Mouse (Mus musculus): ENCODE measurements around the gene Smim26. TPM values are rescaled to one million over a fixed set of nuclear protein-coding genes. Genes with fewer than 3 reads are reported as not detected.

Gene Smim26
- 50.4 and 55.2 TPM in 2 replicates for polyA plus RNA-seq (2015; fragmentation: Nextera tagmentation; extraction: Ambion mirVana)

GRCm38 (mm10) chr2:144593951-144594651 lies at the start of gene Smim26:
Gene Smim26, plus strand, starts transcription at chr2:144594054.
- TF ChIP-seq EP300 (optimal IDR thresholded peaks at IDR 0.05) (no peak), CTCF (IDR thresholded peaks at IDR 0.05; ENCODE audit: low read depth) (no peak)

GRCm38 (mm10) chr2:144544630-144545029 lies 49.2 kb upstream of the Smim26 start:
- H3K4me1 ChIP-seq (replicated peaks; ENCODE audit: control insufficient read depth, insufficient read depth): no peaks in the 10 kb centered on the region
- H3K27me3 ChIP-seq (ENCODE audit: control insufficient read depth, insufficient read depth, low read length): no peaks in the 10 kb centered on the region
- no peaks in the 10 kb centered on the region for H3K9me3 ChIP-seq (ENCODE audit: control insufficient read depth, low read length)
- WGBS: 54% methylated on average over 6 of the region's 6 CpGs
- no peak for DNase-seq (ENCODE audit: low spot score)
- no peaks in the 10 kb centered on the region for H3K36me3 ChIP-seq (ENCODE audit: control insufficient read depth, insufficient read depth, low read length)
- no peak for TF ChIP-seq CTCF (IDR thresholded peaks at IDR 0.05; ENCODE audit: low read depth)
- TF ChIP-seq EP300 (optimal IDR thresholded peaks at IDR 0.05): no peak
- no peak overlapping the region for H3K9ac ChIP-seq (ENCODE audit: low read length)
- no peak overlapping the region for H3K4me2 ChIP-seq (replicated peaks; ENCODE audit: low read depth)
- ATAC-seq (ENCODE audit: low FRiP score, low TSS enrichment): peak; percentile 56; the same call in 1 of the 2 replicates
- no peak overlapping the region for H3K4me3 ChIP-seq (ENCODE audit: low read depth, low read length)
- H3K27ac ChIP-seq (replicated peaks): no peak overlapping the region

More at GRCm38 (mm10) chr2:144593951-144594651, at the start of gene Smim26:
- Histone ChIP-seq H3K9me3 (ENCODE audit: control insufficient read depth, low read length) (no peaks in the 10 kb centered on the region), H3K36me3 (ENCODE audit: control insufficient read depth, insufficient read depth, low read length) (no peaks in the 10 kb centered on the region), H3K27me3 (ENCODE audit: control insufficient read depth, insufficient read depth, low read length) (no peaks in the 10 kb centered on the region), H3K9ac (ENCODE audit: low read length) (peak within 1 kb of the TSS; percentile 68), H3K27ac (replicated peaks) (0 out of 2 replicates have a peak within 1 kb of the TSS, but pooled peaks have one; percentile 53), H3K4me2 (replicated peaks; ENCODE audit: low read depth) (peak within 1 kb of the TSS; percentile 73), H3K4me1 (replicated peaks; ENCODE audit: control insufficient read depth, insufficient read depth) (no peaks in the 10 kb centered on the region), H3K4me3 (ENCODE audit: low read depth, low read length) (peak within 1 kb of the TSS; percentile 66)
- ATAC-seq (ENCODE audit: low FRiP score, low TSS enrichment) (peak; percentile 97), DNase-seq (ENCODE audit: low spot score) (peak; percentile 79)
- under 1% methylated on average over 31 of the region's 31 CpGs for WGBS

GRCm38 (mm10) chr2:144545061-144545460 lies 48.8 kb upstream of the Smim26 start:
- H3K4me3 ChIP-seq (ENCODE audit: low read depth, low read length): no peak overlapping the region
- H3K9me3 ChIP-seq (ENCODE audit: control insufficient read depth, low read length): no peaks in the 10 kb centered on the region
- WGBS: 69% methylated on average over 2 of the region's 2 CpGs
- H3K4me2 ChIP-seq (replicated peaks; ENCODE audit: low read depth): no peak overlapping the region
- no peaks in the 10 kb centered on the region for H3K27me3 ChIP-seq (ENCODE audit: control insufficient read depth, insufficient read depth, low read length)
- DNase-seq (ENCODE audit: low spot score): no peak
- no peaks in the 10 kb centered on the region for H3K4me1 ChIP-seq (replicated peaks; ENCODE audit: control insufficient read depth, insufficient read depth)
- TF ChIP-seq EP300 (optimal IDR thresholded peaks at IDR 0.05) (no peak), CTCF (IDR thresholded peaks at IDR 0.05; ENCODE audit: low read depth) (no peak)
- H3K9ac ChIP-seq (ENCODE audit: low read length): no peak overlapping the region
- ATAC-seq (ENCODE audit: low FRiP score, low TSS enrichment): no peak
- no peak overlapping the region for H3K27ac ChIP-seq (replicated peaks)
- no peaks in the 10 kb centered on the region for H3K36me3 ChIP-seq (ENCODE audit: control insufficient read depth, insufficient read depth, low read length)

GRCm38 (mm10) chr2:144545481-144545880 lies 48.4 kb upstream of the Smim26 start:
- H3K4me2 ChIP-seq (replicated peaks; ENCODE audit: low read depth): no peak overlapping the region
- no peaks in the 10 kb centered on the region for H3K27me3 ChIP-seq (ENCODE audit: control insufficient read depth, insufficient read depth, low read length)
- H3K9me3 ChIP-seq (ENCODE audit: control insufficient read depth, low read length): no peaks in the 10 kb centered on the region
- H3K36me3 ChIP-seq (ENCODE audit: control insufficient read depth, insufficient read depth, low read length): no peaks in the 10 kb centered on the region
- no peak overlapping the region for H3K27ac ChIP-seq (replicated peaks)
- 20% methylated on average over 1 of the region's 1 CpGs for WGBS
- no peak overlapping the region for H3K9ac ChIP-seq (ENCODE audit: low read length)
- no peak overlapping the region for H3K4me3 ChIP-seq (ENCODE audit: low read depth, low read length)
- no peaks in the 10 kb centered on the region for H3K4me1 ChIP-seq (replicated peaks; ENCODE audit: control insufficient read depth, insufficient read depth)
- ATAC-seq (ENCODE audit: low FRiP score, low TSS enrichment) (no peak), DNase-seq (ENCODE audit: low spot score) (no peak)
- TF ChIP-seq CTCF (IDR thresholded peaks at IDR 0.05; ENCODE audit: low read depth) (no peak), EP300 (optimal IDR thresholded peaks at IDR 0.05) (no peak)

- Histone ChIP-seq H3K4me2 (replicated peaks; ENCODE audit: low read depth) (no peak overlapping the region), H3K27ac (replicated peaks) (no peak overlapping the region), H3K36me3 (ENCODE audit: control insufficient read depth, insufficient read depth, low read length) (no peaks in the 10 kb centered on the region), H3K27me3 (ENCODE audit: control insufficient read depth, insufficient read depth, low read length) (no peaks in the 10 kb centered on the region), H3K4me1 (replicated peaks; ENCODE audit: control insufficient read depth, insufficient read depth) (no peaks in the 10 kb centered on the region), H3K9me3 (ENCODE audit: control insufficient read depth, low read length) (no peaks in the 10 kb centered on the region), H3K9ac (ENCODE audit: low read length) (no peak overlapping the region), H3K4me3 (ENCODE audit: low read depth, low read length) (no peak overlapping the region)
- no peak for TF ChIP-seq CTCF (IDR thresholded peaks at IDR 0.05; ENCODE audit: low read depth)
- TF ChIP-seq EP300 (optimal IDR thresholded peaks at IDR 0.05): no peak
- 62% methylated on average over 4 of the region's 4 CpGs for WGBS
- DNase-seq (ENCODE audit: low spot score): no peak
- no peak for ATAC-seq (ENCODE audit: low FRiP score, low TSS enrichment)
Observed at GRCm38 (mm10) chr2:144547559-144547958, 46.3 kb upstream of the Smim26 start.

- Histone ChIP-seq H3K9ac (ENCODE audit: low read length) (peak within 1 kb of the TSS; percentile 79), H3K4me2 (replicated peaks; ENCODE audit: low read depth) (peak within 1 kb of the TSS; percentile 64), H3K27me3 (ENCODE audit: control insufficient read depth, insufficient read depth, low read length) (no peaks in the 10 kb centered on the region), H3K36me3 (ENCODE audit: control insufficient read depth, insufficient read depth, low read length) (no peaks in the 10 kb centered on the region), H3K4me3 (ENCODE audit: low read depth, low read length) (peak within 1 kb of the TSS; percentile 74), H3K4me1 (replicated peaks; ENCODE audit: control insufficient read depth, insufficient read depth) (no peaks in the 10 kb centered on the region), H3K9me3 (ENCODE audit: control insufficient read depth, low read length) (no peaks in the 10 kb centered on the region), H3K27ac (replicated peaks) (peak within 1 kb of the TSS; percentile 78)
- no peak for TF ChIP-seq EP300 (optimal IDR thresholded peaks at IDR 0.05)
- ATAC-seq (ENCODE audit: low FRiP score, low TSS enrichment): peak; percentile 83
- peak; percentile 66 for DNase-seq (ENCODE audit: low spot score)
- 0% methylated on average over 17 of the region's 17 CpGs for WGBS
Observed at GRCm38 (mm10) chr2:144550529-144550928, 43.3 kb upstream of the Smim26 start, which contains the start of gene Rbbp9. Gene Rbbp9, minus strand, starts transcription at chr2:144550869.

Data from stomach, postnatal 0 days (tissue).